Mouse (Mus musculus) right cerebral cortex, postnatal 36 days (tissue): ENCODE measurements around the gene Wnt2.

ENCODE experiments used
- DNase-seq, 2 experiments: peaks; one replicate each; pipeline ENCODE4 v3.0.0; 2022; ENCODE audit warnings: low spot score in 2 of 2, mixed read lengths in 1 of 2

Gene Wnt2

DNA sequence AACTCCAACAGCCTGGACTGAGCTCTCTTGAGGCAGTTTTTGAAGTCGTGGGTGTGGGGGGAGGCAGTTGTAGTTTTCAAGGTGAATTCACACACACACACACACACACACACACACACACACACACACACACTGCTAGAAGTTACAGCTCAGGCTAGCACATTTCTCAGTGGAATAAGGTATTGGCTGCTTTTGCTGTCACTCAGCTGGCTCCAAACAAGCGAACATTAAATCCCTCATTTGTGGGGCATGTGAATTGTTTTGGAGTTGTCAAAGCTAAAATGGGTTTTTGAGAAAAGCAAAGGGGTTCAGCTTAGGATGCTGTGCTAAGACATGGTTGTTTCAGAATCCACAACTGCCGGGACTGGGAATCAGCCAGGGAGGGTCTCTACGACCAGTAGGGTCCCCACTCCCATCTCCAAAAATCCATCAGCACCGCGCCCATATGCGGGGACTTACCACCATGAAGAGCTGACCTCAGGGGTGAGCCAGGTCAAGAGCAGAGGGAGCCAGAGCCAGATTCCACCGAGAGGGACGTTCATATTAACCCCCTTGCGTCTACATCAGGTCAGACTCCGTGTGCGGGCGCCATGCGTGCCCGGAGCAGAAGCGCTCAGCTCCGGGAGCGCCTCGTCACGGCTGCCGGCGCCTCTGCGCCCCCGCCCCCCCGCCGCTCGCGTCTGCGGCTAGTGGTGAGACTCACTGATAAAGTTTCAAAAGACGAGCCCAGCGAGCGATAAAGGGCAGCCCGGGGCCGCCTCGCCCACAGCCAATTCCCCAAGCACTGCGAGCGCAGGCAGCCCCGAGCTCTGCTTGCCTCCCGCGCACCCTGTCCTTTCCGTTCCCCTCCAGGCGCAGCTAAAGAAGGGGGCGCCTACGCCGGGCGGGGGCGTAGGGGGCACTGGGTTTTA is at the start of gene Wnt2:
Gene Wnt2 (minus strand): TSS at position 840 of the 911 bp plus-strand sequence.
- no peak for DNase-seq

DNA sequence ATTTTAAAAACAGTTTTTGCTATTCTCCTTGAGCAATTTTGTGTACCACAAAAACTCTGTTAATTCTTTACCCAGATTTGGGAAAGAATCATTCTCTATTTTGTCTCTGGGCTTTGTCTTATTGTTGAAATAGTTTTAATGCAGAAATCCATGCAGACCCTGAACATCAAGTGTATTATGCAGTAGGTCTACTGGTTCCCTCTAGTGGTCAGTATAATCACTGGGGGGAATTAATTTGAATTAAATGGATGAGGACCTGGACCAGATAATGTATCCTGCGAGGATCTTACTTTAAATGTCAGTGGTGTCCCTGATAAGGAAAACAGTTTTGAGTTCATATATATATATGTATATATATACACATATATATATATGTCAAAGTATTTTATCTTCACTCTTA is 48.2 kb upstream of the Wnt2 start:
- no peak for DNase-seq

DNA sequence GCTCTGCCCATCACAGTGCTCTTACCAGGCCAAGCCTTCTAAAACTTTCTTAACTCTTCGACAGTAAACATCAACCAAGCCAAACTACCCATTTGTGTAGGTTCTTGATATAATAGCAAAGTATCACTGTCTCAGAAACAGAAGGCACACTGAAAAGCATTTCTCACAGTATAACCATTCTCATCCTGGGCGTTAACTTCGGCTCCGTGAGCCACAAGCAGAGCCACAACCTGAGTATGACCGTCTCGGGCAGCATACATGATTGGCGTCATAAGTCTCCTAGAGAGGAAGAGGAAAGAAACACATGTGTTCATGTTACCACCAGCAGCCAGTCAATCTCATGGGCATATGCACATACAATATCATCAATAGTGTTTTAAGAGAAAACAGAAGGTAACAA is 46.6 kb upstream of the Wnt2 start:
- no peak for DNase-seq

DNA sequence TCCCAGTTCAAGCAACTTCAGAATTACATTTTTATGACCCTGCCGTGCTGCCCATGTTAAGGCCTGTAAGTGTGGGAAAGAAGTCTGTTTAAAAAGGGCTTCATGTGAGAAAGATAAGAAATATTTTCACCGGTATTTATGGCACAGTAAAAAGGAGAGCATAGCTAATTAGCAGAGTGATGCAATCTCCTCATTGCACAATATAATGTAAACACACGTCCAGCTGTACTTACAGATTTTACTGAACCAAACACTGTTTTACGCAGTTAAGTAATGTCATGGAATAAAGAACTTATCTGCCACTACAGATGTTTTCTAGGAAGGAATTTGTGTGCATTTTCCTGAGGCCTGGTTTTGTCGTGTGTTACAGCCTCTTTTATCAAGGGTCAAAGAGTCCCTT is 46.2 kb upstream of the Wnt2 start:
- no peak for DNase-seq

DNA sequence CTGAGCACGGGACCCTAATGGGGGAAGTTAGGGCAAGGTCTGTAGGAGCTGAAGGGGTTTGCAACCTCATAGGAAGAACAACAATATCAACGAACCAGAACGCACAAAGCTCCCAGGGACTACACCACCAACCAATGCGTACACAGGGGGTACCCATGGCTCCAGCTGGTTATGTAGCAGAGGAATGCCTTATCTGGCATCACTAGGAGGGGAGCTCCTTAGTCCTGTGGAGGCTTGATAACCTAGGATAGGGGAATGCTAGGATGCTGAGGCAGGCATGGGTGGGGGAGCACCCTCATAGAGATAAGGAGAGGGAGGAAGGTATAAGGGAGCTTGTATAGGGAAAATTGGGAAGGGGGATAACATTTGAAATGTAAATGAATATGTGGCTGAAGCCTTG is 27.5 kb upstream of the Wnt2 start:
- no peak for DNase-seq

DNA sequence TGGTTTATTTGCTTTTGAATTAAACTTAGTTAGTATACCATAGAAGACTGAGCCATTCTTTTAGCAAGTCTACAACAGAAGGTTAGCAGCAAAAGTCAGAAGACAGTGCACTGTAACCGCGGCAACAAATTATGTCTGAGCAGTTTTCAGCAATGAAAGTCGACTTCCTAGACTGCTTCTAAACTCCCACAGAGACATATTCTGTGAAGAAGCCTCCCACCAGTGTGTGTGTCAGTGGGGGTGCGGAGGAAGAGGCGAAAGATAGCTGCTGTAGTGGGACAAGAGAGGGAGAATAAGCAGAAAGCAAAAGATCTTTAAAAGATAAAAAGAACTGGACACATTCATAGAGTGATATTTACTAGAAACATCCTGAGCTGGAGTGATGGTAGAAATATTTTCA is 21.3 kb upstream of the Wnt2 start:
- peak in 1 of 2 experiments; percentile 67 for DNase-seq

DNA sequence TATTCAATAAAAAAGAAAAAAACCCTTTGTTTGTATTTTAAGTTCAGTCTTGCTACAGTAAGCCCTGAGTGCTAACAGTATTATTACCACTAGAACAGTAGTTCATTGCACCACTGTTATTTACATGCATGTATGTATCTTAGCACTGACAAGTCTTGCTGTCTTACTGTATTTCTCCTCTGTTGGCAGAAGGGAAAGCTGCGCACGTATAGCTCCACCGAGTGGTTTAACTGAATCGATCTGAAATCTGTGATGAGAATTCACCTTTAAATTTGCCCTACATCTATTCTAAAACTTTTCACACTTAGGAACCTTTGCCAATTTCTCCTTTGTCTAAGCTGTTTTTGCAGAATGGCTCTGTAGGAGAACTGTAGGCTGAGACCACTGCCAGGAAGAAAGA is 13.9 kb upstream of the Wnt2 start:
- no peak for DNase-seq

DNA sequence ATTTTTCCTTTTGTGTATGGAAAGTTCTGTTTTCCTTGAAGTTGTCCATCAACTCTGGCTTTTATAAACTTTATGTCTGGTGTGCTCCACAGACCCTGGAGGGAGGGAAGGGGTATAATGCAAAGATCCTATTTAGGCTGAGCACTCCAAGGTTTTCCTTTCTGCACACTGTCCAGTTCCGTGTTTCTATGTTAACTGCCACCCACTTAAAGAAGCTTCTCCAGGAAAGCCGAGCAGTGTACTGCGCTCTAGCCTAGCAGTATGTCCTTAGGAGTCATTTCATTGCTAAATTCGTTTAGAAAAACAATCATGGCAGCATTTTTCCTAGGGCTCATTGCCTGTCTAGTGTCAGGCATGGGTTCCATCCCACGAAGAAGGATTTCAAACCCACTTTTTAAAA is 12.8 kb upstream of the Wnt2 start:
- no peak for DNase-seq

DNA sequence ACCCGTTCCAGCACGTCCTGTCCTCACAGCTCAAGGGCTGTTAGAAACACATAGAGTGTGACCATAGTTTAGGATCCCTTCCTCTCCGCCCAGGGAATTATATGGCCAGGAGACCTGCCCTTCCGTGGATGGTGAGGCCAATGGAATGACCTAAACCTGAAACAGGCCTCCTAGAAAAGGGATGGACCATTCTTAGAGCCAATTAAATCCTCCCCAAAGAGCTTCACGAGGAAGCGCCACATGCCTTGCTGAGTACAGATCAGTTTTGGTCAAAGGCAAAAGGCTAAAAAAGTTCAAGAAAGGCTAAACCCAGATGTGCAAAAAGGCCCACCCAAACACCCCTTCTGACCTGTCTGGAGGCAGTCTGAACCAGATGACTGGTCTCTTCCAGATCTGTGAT is 1.9 kb upstream of the Wnt2 start:
- DNase-seq, result no peak

DNA sequence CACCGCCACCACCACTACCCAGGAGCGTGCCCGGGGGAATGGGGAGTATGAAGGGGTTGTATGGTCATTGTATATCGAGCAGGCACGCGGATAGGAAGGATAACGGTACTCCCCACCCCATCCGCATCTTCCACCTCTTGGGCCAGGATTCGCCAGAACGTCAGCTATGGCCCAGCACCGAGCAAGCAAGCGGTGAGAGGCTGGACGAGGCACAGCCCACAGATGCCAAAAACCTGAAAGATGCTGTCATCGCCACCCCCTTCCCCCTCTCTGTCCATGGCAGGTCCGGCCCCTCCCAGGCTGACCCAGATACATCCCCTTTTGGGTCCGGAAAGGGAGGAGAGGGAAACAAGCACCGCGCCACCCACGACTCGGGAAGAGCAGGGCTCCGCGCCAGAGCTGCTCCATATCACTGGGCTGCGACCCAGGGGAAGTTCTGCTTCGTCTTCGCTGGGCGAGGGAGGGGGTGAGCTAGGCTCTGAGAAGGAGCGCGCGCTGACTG is 1.2 kb upstream of the Wnt2 start:
- peak in 1 of 2 experiments; percentile 47 for DNase-seq

DNA sequence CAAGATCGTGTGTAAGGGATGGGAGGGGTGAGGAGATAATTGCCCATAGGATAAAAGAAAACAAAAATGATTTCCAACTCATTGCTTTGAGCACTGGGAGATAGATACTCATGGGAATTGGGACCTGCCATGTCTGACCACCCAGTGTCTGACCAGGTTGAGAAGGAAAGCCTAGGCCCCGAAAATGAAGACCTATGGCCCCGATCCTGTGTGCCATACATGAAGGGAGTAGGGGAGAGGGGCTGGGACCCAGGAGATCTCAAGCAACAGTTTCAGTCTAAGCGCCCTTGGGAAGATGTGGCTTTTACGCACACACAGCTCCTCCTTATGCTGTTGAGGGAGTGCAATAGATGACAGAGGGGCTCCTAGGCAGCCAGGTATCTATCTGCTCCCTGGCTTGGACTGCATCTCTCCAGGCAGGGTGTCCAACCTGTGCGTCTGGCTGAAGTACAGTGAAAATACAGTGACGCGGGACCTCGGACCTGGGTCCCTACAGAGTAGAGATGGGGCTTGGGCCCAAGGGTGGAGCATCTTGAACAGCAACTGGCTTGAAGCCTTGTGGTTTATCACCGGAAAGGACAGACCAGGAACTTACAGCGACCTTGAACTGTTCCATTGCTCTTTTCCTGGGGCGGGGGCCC is 603 bp upstream of the Wnt2 start:
- no peak for DNase-seq

DNA sequence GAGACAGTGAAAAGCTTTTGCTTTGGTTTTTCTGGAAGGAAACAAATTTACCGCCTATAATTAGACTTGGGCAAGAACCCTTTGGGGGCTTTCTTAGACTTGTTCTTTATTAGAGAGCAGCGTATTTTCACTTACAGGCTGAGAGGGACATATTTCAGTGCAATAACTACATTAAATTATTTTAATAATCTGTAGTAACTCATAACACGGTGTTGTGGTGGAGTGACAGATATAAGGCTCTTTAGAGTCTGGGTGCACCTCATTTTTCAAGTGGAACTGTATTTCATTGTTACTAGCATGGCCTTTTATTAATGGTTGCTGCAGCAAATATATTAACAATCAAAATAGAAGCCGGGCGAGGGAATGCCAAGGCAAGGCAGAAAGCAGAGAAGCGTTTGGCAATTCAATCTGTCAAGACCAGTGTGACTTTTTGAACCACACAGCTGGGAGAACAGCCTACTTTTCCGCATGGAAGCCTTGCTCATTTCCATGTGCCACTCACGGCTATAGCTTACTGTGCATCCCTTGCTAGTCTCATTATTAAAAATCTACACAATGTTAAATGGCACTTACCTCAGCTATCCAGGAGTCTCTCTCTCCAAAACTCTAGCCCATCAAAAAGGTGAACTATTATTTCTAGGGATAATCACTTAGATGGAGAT is 6.1 kb downstream of the Wnt2 start:
- DNase-seq, result no peak

DNA sequence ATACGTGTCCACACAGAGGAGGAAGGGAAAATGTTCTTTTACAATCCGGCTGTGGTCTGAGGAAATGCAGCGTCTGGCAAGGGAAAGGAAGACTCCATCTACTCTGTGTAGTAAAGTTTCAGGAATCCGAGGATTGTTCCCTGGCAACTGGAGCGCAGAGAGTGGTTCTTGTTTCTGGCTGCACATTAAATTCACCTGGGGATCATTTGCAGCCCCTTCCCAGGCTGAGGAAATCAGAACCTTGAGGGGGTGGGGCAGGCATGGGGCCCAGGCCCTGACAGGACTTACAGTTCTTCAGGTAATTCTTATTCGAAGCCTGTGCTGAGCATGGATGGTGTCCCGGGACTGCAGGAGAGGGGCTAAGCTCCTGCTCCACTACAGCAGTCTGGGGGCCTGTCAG is 17.0 kb downstream of the Wnt2 start:
- DNase-seq, result no peak

DNA sequence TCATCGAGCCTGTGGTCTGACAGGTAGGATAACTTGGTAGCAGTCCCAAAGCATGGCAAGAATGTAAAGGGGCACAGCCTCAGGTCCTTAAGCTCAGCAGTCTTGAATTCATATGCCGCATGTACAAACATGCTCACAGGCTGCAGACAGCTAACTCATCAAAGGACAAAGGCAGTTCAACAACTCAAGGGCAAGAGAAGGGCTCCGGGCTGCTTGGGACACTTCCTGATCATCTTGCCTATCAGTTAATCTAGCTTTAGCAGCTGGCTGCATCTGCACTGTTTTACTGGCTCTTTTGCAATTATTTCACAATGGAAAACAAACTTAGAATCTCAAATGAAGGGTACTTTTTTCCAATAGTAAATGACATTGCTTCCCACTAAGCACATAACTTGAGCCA is 23.0 kb downstream of the Wnt2 start:
- no peak for DNase-seq

DNA sequence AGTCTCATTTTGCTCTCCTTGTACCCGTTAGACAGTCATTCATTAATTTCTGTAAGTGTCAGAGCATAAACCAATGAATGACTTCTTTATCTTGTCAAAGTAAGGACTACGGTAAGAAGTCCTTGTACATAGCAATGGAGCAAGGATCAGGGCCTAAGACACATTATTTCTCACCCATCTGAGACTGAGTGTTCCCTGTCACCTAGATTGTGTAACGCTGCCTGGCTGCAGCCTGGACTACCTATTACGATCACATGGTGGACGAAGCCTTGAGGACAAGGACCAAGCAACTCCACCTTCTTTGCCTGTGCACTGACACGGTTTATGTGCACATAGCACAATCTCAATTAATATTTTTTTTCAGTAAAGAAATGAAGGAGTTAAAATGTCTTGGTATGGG is 28.3 kb downstream of the Wnt2 start:
- no peak for DNase-seq

DNA sequence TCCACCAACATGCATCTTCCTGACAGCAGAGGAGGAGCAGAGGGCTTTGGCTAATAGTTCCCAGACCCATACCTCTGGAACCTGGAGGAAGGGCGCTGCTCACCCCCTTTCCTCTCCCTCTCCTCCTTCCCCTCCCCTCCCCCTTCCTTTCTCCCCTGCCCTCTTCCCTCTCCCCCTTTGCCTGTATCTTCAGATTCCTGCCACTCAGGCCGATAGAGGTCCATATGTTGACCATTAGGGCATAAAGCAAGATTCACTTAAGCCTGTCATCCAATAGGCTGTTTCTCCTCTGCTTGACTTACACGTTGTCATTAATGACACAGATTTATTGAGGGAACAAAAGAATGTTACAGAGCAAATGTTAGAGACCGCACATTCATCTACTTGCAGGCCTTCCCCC is 31.9 kb downstream of the Wnt2 start:
- DNase-seq, result no peak

DNA sequence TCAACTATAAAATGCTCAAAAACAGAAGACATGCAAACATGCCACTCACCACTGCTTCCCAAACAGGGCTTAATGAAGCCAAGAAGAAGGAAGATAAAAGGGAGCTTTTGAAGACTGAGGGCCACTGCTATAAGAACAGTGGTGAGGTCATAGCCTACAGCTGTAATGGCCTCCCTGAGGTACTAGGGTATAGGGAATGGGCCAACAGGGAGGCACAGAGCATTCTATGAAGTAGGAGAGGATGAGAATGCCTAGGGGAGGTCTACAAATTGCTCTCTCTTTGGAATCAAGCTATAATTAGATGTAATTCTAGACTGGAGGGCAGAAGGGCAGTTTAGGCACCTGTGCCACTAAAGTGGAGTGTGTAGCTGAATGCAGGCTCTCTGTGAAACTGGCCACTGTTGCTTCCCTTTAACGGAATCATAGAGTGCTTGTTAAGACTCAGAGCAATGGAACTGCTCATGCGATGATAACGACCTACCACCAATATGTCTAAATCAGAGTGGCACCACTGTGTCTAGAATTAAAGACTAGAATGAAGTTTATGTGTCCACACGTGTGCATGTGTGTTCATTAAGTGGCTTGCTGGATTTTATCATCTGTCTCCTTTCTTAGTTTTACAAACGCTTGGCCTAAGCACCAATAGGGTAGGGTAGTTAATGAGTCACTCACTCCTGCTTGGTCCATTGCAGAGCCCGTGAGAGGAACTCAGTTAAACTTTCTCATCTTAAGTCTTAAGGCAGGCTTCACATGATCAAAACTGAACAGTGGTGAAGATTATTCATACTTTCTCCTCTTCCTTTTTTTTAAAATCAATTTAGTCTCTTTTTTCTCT is 35.2 kb downstream of the Wnt2 start:
- no peak for DNase-seq

DNA sequence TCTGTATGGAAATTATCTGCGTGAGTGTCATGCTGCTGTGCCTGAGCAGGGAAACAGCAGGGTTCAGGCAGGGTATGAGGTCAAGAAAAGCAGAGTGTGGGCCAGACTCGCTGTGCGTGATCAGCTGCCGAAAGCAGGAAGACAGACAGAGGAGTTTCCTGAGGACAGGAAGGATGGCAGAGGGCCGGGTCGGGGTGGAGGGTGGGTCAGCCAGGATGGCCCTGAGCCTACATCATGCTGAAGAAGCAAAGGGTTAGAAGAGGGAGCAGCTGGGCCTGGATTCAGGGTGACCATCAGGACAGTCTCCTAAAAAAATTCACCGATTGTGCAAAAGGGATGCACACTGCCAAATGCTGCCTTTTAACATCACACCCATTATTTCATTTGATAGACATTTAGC is 38.8 kb downstream of the Wnt2 start:
- DNase-seq, result no peak

DNA sequence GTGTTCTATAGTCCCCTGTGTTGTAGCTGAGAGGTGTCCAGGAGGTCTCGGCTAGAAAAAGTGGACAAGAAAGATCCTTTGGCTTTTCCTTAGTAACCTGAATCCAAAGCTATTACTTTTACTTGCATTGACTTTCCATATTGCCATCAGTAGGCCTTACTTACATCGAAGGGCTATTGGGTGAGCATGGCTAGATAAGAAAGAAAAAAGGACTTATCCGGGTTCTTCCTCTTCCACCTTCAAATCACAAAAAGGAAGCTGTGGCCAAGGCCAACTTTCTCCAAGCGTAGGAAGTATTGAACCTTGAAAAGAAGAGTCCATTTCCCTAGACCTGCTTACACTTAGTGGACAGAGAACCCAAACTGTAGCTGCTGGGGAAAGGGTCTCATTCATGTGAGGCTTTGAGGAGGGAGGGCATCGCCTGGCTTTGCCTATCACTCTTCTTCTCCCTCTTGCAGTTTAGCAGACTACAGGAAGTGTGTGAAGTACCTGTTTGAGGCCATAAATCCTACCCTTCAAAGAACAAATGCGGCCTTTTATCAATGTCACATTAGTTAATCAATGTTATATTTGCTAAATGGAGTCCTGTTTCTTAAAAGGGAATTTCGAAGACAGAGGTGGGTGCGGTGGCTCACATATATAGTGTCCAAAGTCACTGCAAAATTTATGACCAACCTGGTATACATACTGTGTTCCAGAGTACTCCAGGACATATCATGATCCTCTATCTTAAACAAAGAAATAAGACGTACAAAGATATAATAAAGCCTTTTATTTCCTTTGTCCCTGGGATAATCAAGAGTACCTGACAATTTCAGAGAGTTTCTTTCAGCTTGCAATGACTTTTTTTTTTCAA is 40.0 kb downstream of the Wnt2 start:
- no peak for DNase-seq

DNA sequence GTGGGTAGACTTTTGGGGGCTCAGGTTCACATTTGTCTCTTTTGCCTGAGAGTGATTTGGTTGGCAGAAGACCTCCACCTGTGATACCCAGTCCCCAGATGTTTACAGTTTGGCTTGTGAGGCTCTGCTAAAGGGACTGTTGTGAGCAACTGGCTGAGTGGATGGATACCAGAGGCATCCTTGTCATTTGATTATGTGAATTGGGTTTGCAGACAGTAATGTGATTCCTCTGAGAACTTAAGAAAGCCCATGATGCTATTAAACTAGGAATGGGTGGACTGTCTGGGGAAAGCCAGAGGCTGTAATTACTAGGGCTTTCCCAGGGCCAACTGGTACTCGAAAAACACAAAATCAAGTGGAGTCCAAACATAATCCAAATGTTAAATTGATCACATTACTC is 51.0 kb downstream of the Wnt2 start:
- no peak for DNase-seq

DNA sequence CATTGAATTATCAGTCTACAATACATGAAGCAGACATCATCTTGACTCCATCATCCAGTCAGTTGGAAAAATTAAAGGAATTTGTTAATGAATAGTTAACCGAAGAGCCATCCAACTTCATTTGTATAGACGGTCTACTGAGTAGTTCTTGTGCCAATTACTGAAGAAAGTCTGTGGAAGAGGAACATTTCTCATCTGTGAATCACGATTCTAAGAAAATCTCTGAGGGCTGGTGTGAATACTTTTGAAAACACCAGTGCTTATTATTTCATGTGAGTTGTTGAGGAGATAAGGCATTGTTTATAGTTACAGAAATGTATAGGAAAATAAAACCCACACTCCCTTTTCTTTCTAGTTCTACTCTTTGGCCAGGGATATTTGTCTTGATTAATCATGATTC is 51.5 kb downstream of the Wnt2 start:
- DNase-seq, result no peak
